Mouse (Mus musculus): Measurements from ENCODE around the gene Otud6a. TPM values are rescaled to one million over a fixed set of nuclear protein-coding genes. Genes with fewer than 3 reads are reported as not detected.
"Not testable (repeated sequence)": the region's sequence is repeated elsewhere in the genome, so short reads cannot be mapped to it uniquely, and the experiment has no call there.

Gene Otud6a
- polyA plus RNA-seq, 1 experiment from 2014 or later = not detected

- not testable (repeated sequence) for H3K4me2 ChIP-seq (ENCODE audit: low read length); H3K27ac ChIP-seq (ENCODE audit: low read depth, low read length); H3K27me3 ChIP-seq (replicated peaks; ENCODE audit: control insufficient read depth, insufficient read depth, low read length); H3K9me3 ChIP-seq (ENCODE audit: control insufficient read depth, low read length); H3K36me3 ChIP-seq (ENCODE audit: control insufficient read depth, insufficient read depth, low read length); H3K9ac ChIP-seq (ENCODE audit: low read depth, low read length); H3K4me1 ChIP-seq (ENCODE audit: control insufficient read depth, insufficient read depth, low read depth, low read length); ATAC-seq; H3K4me3 ChIP-seq (ENCODE audit: low read length)
- 84% methylated on average over 2 of the region's 2 CpGs for WGBS
These were observed 13.8 kb downstream of the Otud6a start, which contains the start of gene Awat2 for GRCm38 (mm10) chrX:100442617-100443016. Awat2 (minus strand) TSS chrX:100442717.

- Histone ChIP-seq H3K4me3 (ENCODE audit: low read length) (no peak overlapping the region), H3K36me3 (ENCODE audit: control insufficient read depth, insufficient read depth, low read length) (no peaks in the 10 kb centered on the region), H3K27me3 (replicated peaks; ENCODE audit: control insufficient read depth, insufficient read depth, low read length) (no peaks in the 10 kb centered on the region; the same call in 1 of the 2 replicates), H3K9me3 (ENCODE audit: control insufficient read depth, low read length) (no peaks in the 10 kb centered on the region), H3K4me2 (ENCODE audit: low read length) (no peak overlapping the region), H3K4me1 (ENCODE audit: control insufficient read depth, insufficient read depth, low read depth, low read length) (no peaks in the 10 kb centered on the region), H3K9ac (ENCODE audit: low read depth, low read length) (no peak overlapping the region), H3K27ac (ENCODE audit: low read depth, low read length) (no peak overlapping the region)
- ATAC-seq = no peak
- 86% methylated on average over 7 of the region's 7 CpGs for WGBS
These were observed 14.7 kb downstream of the Otud6a start for GRCm38 (mm10) chrX:100443532-100443931.

DNA sequence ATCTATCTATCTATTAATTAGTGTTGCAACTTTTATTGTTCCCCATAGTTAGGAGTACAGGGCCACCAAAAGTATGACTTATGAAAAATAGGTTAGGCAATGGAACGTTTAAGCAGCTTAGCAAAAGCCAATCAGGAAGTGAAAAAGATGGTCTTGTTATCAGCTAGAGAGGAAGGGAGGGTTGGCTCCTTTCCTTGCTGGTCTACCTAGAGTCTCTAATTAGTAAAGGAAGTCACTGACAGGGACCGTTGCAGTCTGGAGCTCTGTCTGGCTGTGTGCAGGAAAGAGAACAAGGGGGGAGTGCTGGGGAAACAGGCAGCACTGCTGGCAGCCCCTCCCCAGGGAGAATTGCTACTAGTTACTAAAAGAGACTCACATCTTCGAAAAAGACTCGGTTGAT, 39.2 kb downstream of the Otud6a start:
- H3K9me3 ChIP-seq (ENCODE audit: control insufficient read depth, low read length) = no peaks in the 10 kb centered on the region
- no peaks in the 10 kb centered on the region; the same call in 1 of the 2 replicates for H3K27me3 ChIP-seq (replicated peaks; ENCODE audit: control insufficient read depth, insufficient read depth, low read length)
- H3K4me3 ChIP-seq (ENCODE audit: low read length) = no peak overlapping the region
- H3K9ac ChIP-seq (ENCODE audit: low read depth, low read length) = no peak overlapping the region
- H3K4me1 ChIP-seq (ENCODE audit: control insufficient read depth, insufficient read depth, low read depth, low read length) = no peaks in the 10 kb centered on the region
- ATAC-seq = no peak
- no peak overlapping the region for H3K4me2 ChIP-seq (ENCODE audit: low read length)
- H3K27ac ChIP-seq (ENCODE audit: low read depth, low read length) = no peak overlapping the region
- 77% methylated on average over 4 of the region's 4 CpGs for WGBS
- no peaks in the 10 kb centered on the region for H3K36me3 ChIP-seq (ENCODE audit: control insufficient read depth, insufficient read depth, low read length)

DNA sequence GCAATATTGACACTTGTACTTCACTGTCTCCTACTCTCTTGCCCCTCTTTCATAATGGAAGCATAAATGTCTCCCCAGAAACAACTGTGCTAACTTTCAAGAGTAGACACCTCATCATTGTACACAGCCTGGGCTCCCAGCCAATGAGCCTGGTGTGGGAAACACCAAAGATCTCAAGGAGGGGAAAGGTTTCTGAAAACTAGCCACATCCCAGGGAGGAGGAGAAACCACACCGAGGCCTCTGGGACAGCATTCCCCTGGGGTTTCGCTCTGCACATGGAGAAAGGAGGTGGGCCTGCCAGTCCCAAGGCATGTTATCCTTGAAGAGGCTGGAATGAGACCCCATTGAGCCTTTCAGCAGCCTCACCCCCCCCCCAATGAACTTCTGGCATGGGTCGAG, 41.3 kb downstream of the Otud6a start:
- H3K4me1 ChIP-seq (ENCODE audit: control insufficient read depth, insufficient read depth, low read depth, low read length) = no peaks in the 10 kb centered on the region
- H3K27me3 ChIP-seq (replicated peaks; ENCODE audit: control insufficient read depth, insufficient read depth, low read length) = no peaks in the 10 kb centered on the region; the same call in 1 of the 2 replicates
- no peak overlapping the region for H3K4me3 ChIP-seq (ENCODE audit: low read length)
- H3K4me2 ChIP-seq (ENCODE audit: low read length) = no peak overlapping the region
- H3K9me3 ChIP-seq (ENCODE audit: control insufficient read depth, low read length) = no peaks in the 10 kb centered on the region
- H3K27ac ChIP-seq (ENCODE audit: low read depth, low read length) = no peak overlapping the region
- no peak for ATAC-seq
- WGBS = 89% methylated on average over 3 of the region's 3 CpGs
- no peak overlapping the region for H3K9ac ChIP-seq (ENCODE audit: low read depth, low read length)
- H3K36me3 ChIP-seq (ENCODE audit: control insufficient read depth, insufficient read depth, low read length) = no peaks in the 10 kb centered on the region

DNA sequence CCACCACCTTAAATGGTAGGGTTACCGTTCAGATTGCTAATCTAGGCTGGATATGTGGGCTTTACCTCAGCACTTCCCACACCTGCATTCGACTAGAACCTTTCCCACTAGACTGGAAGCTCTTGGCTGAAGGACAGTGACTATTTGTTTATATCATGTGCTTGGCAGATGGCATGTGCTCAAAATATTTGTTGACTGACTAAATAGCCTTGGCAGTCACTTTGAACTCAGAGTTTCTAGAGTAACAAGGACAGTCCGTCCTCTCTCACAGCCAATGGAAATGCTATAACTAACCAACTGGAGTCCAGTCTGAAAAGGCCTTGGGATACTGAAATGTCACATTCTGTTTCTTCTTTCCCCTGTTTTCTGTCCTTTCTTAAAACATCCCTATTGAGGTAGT, 42.7 kb downstream of the Otud6a start:
- Histone ChIP-seq H3K27ac (ENCODE audit: low read depth, low read length) (no peak overlapping the region), H3K4me1 (ENCODE audit: control insufficient read depth, insufficient read depth, low read depth, low read length) (no peaks in the 10 kb centered on the region), H3K9ac (ENCODE audit: low read depth, low read length) (no peak overlapping the region), H3K4me3 (ENCODE audit: low read length) (no peak overlapping the region), H3K9me3 (ENCODE audit: control insufficient read depth, low read length) (no peaks in the 10 kb centered on the region), H3K27me3 (replicated peaks; ENCODE audit: control insufficient read depth, insufficient read depth, low read length) (no peaks in the 10 kb centered on the region; the same call in 1 of the 2 replicates), H3K4me2 (ENCODE audit: low read length) (no peak overlapping the region), H3K36me3 (ENCODE audit: control insufficient read depth, insufficient read depth, low read length) (no peaks in the 10 kb centered on the region)
- no peak for ATAC-seq
- 84% methylated on average over 3 of the region's 3 CpGs for WGBS

DNA sequence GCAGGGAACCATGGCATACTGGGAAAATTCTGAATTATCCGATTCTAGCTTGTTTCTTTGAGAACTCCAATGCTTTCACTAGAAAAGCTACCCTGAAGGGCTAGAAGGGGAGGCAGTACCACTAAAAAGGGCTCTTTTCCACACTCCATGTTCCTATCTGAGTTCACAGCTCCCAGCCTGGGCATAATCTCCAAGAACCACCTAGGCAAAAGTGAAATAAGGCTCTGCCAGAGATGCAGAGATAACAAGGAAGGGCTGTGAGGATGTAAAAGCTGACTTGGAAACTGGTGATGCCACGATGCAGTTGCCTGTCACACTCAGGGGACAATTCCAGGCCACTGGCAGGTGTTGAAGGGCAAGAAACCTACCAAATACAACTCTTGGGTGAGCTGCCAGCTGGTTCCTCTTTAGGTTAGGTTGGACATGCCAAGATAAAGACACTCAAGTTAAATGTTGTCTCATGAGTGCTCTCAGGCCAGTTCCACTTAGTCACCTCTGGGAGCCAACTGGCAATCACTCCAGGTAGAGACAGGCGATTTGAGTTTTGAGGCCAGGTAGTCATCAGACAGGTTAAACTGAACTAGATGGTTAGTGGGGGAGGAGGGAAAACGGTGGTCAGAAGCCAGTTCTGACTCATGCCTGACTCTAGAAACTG, 46.9 kb downstream of the Otud6a start:
- Histone ChIP-seq H3K9ac (ENCODE audit: low read depth, low read length) (no peak overlapping the region), H3K4me3 (ENCODE audit: low read length) (no peak overlapping the region), H3K27me3 (replicated peaks; ENCODE audit: control insufficient read depth, insufficient read depth, low read length) (no peaks in the 10 kb centered on the region), H3K9me3 (ENCODE audit: control insufficient read depth, low read length) (no peaks in the 10 kb centered on the region), H3K27ac (ENCODE audit: low read depth, low read length) (no peak overlapping the region), H3K4me1 (ENCODE audit: control insufficient read depth, insufficient read depth, low read depth, low read length) (no peaks in the 10 kb centered on the region), H3K4me2 (ENCODE audit: low read length) (no peak overlapping the region), H3K36me3 (ENCODE audit: control insufficient read depth, insufficient read depth, low read length) (no peaks in the 10 kb centered on the region)
- ATAC-seq = no peak
- WGBS = 72% methylated on average over 4 of the region's 4 CpGs

MicroRNAs encoded within 50 kb of the gene (microRNA counts, 519-probe panel; counts per million panel counts)
- 2,598 counts per million, percentile 68 among the panel's probes with 10 or more counts for microRNA mmu-miR-676

Small RNA genes lying within 50 kb of the gene (microRNA-seq; reads per million reads assigned to microRNA genes)
- 738 reads per million, percentile 74 among the genes with 10 or more reads in this experiment for gene Mir676

Other genes with a start within 250 kb of the Otud6a start
- gene Awat2, start 13.7 kb downstream of the Otud6a start, polyA plus RNA-seq (2015; fragmentation: Nextera tagmentation; extraction: Ambion mirVana) = 0.09 and 0.10 TPM in 2 replicates
- gene Igbp1, start 65.3 kb downstream of the Otud6a start, polyA plus RNA-seq (2015; fragmentation: Nextera tagmentation; extraction: Ambion mirVana) = 25.3 and 26.5 TPM in 2 replicates
- gene Dgat2l6, start 95.8 kb downstream of the Otud6a start, polyA plus RNA-seq (2015; fragmentation: Nextera tagmentation; extraction: Ambion mirVana) = 0.04 and 0.05 TPM in 2 replicates
- gene Awat1, start 143.2 kb downstream of the Otud6a start, polyA plus RNA-seq (2015; fragmentation: Nextera tagmentation; extraction: Ambion mirVana) = not detected in 2 replicates
- not detected in 2 replicates for gene P2ry4, start 165.9 kb downstream of the Otud6a start, polyA plus RNA-seq (2015; fragmentation: Nextera tagmentation; extraction: Ambion mirVana)
- gene Arr3, start 176.5 kb downstream of the Otud6a start, polyA plus RNA-seq (2015; fragmentation: Nextera tagmentation; extraction: Ambion mirVana) = 0.09 and 0.24 TPM in 2 replicates
- 5.0 and 6.4 TPM in 2 replicates for gene Kif4, start 196.7 kb downstream of the Otud6a start, polyA plus RNA-seq (2015; fragmentation: Nextera tagmentation; extraction: Ambion mirVana)
- gene Pdzd11, start 197.6 kb downstream of the Otud6a start, polyA plus RNA-seq (2015; fragmentation: Nextera tagmentation; extraction: Ambion mirVana) = 94.7 and 95.2 TPM in 2 replicates

Data from hindbrain, embryonic 16.5 days (tissue).